Mouse (Mus musculus): ENCODE data around the gene Tmem201. TPM values are rescaled to one million over a fixed set of nuclear protein-coding genes. Genes with fewer than 3 reads are reported as not detected.
"Not testable (repeated sequence)": the region's sequence is repeated elsewhere in the genome, so short reads cannot be mapped to it uniquely, and the experiment has no call there.

Tmem201 gene
- 10 to 100 TPM; 64.8 to 69.1 TPM for total RNA-seq (2021)
- long read RNA-seq, experiment 1, transcript Tmem201-202 (6 exons, 3,620 nt), result major isoform, 19 of 33 reads
- long read RNA-seq, experiment 1, partial matches to known transcripts, result 2 of 33 reads
- long read RNA-seq, experiment 1, other reads (novel, unspliced or antisense), result 10 of 33 reads
- long read RNA-seq, experiment 2, transcript Tmem201-202 (6 exons, 3,620 nt), result major isoform, 20 of 41 reads
- long read RNA-seq, experiment 2, partial matches to known transcripts, result 1 of 41 reads
- long read RNA-seq, experiment 2, other reads (novel, unspliced or antisense), result 17 of 41 reads

GRCm38 (mm10) chr4:149737383-149738324, at the start of gene Tmem201:
TSS of gene Tmem201 (minus strand) at chr4:149738044.
- DNase-seq (ENCODE audit: low spot score in 2 of 2), result peak; percentile 93 to 95

GRCm38 (mm10) chr4:149784901-149785300, 47.1 kb upstream of the Tmem201 start:
- DNase-seq (ENCODE audit: low spot score in 2 of 2), result no peak

- no peak for DNase-seq (ENCODE audit: low spot score in 2 of 2)
Measured at GRCm38 (mm10) chr4:149784371-149784770, 46.5 kb upstream of the Tmem201 start.

- peak; percentile 44 to 70 for DNase-seq (ENCODE audit: low spot score in 2 of 2)
Measured at GRCm38 (mm10) chr4:149782975-149783374, 45.1 kb upstream of the Tmem201 start.

- DNase-seq (ENCODE audit: low spot score in 2 of 2), result no peak
Measured at GRCm38 (mm10) chr4:149780565-149781356, 42.9 kb upstream of the Tmem201 start.

- no peak for DNase-seq (ENCODE audit: low spot score in 2 of 2)
Measured at GRCm38 (mm10) chr4:149779966-149780365, 42.1 kb upstream of the Tmem201 start.

- DNase-seq (ENCODE audit: low spot score in 2 of 2), result no peak
Measured at GRCm38 (mm10) chr4:149777126-149777525, 39.3 kb upstream of the Tmem201 start.

- DNase-seq (ENCODE audit: low spot score in 2 of 2), result no peak
Measured at GRCm38 (mm10) chr4:149775760-149776362, 38.0 kb upstream of the Tmem201 start.

- peak in 1 of 2 experiments; percentile 68 for DNase-seq (ENCODE audit: low spot score in 2 of 2)
Measured at GRCm38 (mm10) chr4:149775330-149775729, 37.5 kb upstream of the Tmem201 start.

GRCm38 (mm10) chr4:149774094-149774470, 36.2 kb upstream of the Tmem201 start, which contains the start of gene Slc25a33:
TSS of gene Slc25a33 (minus strand) at chr4:149774277.
- peak; percentile 94 to 96 for DNase-seq (ENCODE audit: low spot score in 2 of 2)

- DNase-seq (ENCODE audit: low spot score in 2 of 2), result peak in 1 of 2 experiments; percentile 53
Measured at GRCm38 (mm10) chr4:149773408-149774093, 35.7 kb upstream of the Tmem201 start.

- DNase-seq (ENCODE audit: low spot score in 2 of 2), result peak in 1 of 2 experiments; percentile 52
Measured at GRCm38 (mm10) chr4:149772394-149772793, 34.5 kb upstream of the Tmem201 start.

GRCm38 (mm10) chr4:149765201-149765600, 27.4 kb upstream of the Tmem201 start:
- DNase-seq (ENCODE audit: low spot score in 2 of 2), result no peak

- DNase-seq (ENCODE audit: low spot score in 2 of 2), result no peak
Measured at GRCm38 (mm10) chr4:149763335-149763734, 25.5 kb upstream of the Tmem201 start.

GRCm38 (mm10) chr4:149759517-149759916, 21.7 kb upstream of the Tmem201 start:
- DNase-seq (ENCODE audit: low spot score in 2 of 2), result no peak

- DNase-seq (ENCODE audit: low spot score in 2 of 2), result no peak
Measured at GRCm38 (mm10) chr4:149758423-149758822, 20.6 kb upstream of the Tmem201 start.

- DNase-seq (ENCODE audit: low spot score in 2 of 2), result not testable (repeated sequence)
Measured at GRCm38 (mm10) chr4:149756546-149756945, 18.7 kb upstream of the Tmem201 start.

- no peak for DNase-seq (ENCODE audit: low spot score in 2 of 2)
Measured at GRCm38 (mm10) chr4:149752836-149753235, 15.0 kb upstream of the Tmem201 start.

- peak; percentile 72 to 75 for DNase-seq (ENCODE audit: low spot score in 2 of 2)
Measured at GRCm38 (mm10) chr4:149752124-149752799, 14.4 kb upstream of the Tmem201 start.

Measured in layer of hippocampus, postnatal 14 days (tissue).